In the genomic region with DNA sequence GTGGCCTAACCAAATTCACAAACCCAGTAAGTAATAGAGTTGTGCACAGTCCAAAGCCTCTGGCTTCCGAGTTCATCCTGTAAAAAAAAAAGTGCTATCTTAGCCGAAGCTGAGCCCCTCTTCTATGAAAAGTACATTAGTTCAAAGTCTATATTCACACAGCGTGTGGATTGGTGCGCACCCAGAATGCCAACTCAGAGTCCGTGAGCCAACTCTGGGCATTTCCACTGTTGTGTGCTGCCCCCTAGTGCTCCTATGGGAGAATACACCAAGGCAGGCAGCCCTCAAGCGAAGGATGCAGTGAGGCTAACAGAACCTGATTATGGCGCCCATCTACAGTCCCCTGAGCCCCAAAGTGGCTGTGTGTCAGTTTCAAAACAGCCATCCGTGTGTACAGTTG, we compare ENCODE assay signal across 9 mouse cellular contexts. TPM values are rescaled to one million over a fixed set of nuclear protein-coding genes. Genes with fewer than 3 reads are reported as not detected.
A peak's percentile ranks its signal among the peaks of the same experiment; 100 is the strongest.
DNase-seq lines count a peak whose midpoint lies in the region; ATAC-seq and TF ChIP-seq lines count a peak whose summit lies in the region.
"Had no signal": no experiment of that assay in that cellular context is flagged by ENCODE, and none has a peak within 500 bp of the region (broad histone marks: within the 10 kb centered on the region; RNA-seq: fewer than 3 reads in every experiment).

No protein-coding gene starts in this region.

- no peak overlapping the region for H3K27ac ChIP-seq in gastrocnemius, adult 2 months
- H3K27ac ChIP-seq in neural tube, embryonic 13.5 days (replicated peaks), result no peak overlapping the region
- H3K27ac ChIP-seq: heart, embryonic 13.5 days had no signal

- H3K4me1 ChIP-seq in neural tube, embryonic 13.5 days (replicated peaks), result no peaks in the 10 kb centered on the region
- H3K4me1 ChIP-seq: heart, embryonic 13.5 days had no signal

- peak; percentile 95 for TF ChIP-seq CTCF in gastrocnemius, adult 2 months (IDR thresholded peaks at IDR 0.05)

- peaks cover 28% of the 10 kb centered on the region for H3K27me3 ChIP-seq in neural tube, embryonic 13.5 days

- peak; percentile 61 for DNase-seq in CD4-positive helper T cell, adult 2 months (ENCODE audit: low read depth, low spot score)
- peak; percentile 53 to 83 for DNase-seq in cerebellum, postnatal 4 days (ENCODE audit: low spot score in 2 of 2)
- peak; percentile 76 for DNase-seq in gastrocnemius, adult 2 months
- peak; percentile 81 to 89 for DNase-seq in kidney, adult 8-10 months
- peak; percentile 62 for DNase-seq in liver
- peak; percentile 54 for DNase-seq in testis, postnatal 14 days (ENCODE audit: low spot score)

- no peak overlapping the region for H3K9ac ChIP-seq in neural tube, embryonic 13.5 days
- H3K9ac ChIP-seq: heart, embryonic 13.5 days had no signal

- H3K9me3 ChIP-seq in neural tube, embryonic 13.5 days, result no peaks in the 10 kb centered on the region
- H3K9me3 ChIP-seq: heart, embryonic 13.5 days had no signal

- WGBS in neural tube, embryonic 13.5 days, result 8% methylated on average over 8 of the region's 8 CpGs

- intact Hi-C loops in gastrocnemius, adult 2 months (cut with DNase I), result loop anchor here (2.0 to 5.0 kb wide), 2 partner anchors 36 to 90 kb away; no protein-coding TSS in a partner anchor

- H3K36me3 ChIP-seq in neural tube, embryonic 13.5 days, result no peaks in the 10 kb centered on the region
- H3K36me3 ChIP-seq: heart, embryonic 13.5 days had no signal

- H3K4me2 ChIP-seq in neural tube, embryonic 13.5 days, result no peak overlapping the region
- H3K4me2 ChIP-seq: heart, embryonic 13.5 days had no signal

- H3K4me3 ChIP-seq in gastrocnemius, adult 2 months, result no peak overlapping the region
- H3K4me3 ChIP-seq in neural tube, embryonic 13.5 days, result no peak overlapping the region
- H3K4me3 ChIP-seq: heart, embryonic 13.5 days had no signal

- ATAC-seq in activated CD4-positive, CD25-positive, alpha-beta regulatory T cell, adult 4 months, result peak; percentile 46
- peak; percentile 56 for ATAC-seq in neural tube, embryonic 13.5 days (ENCODE audit: low read depth)

RNA-seq across cellular contexts. Expression of a gene that starts 5.8 kb away (rescaled TPM):
- polyA plus RNA-seq in activated CD4-positive, CD25-positive, alpha-beta regulatory T cell, adult 4 months (2017; shearing (Covaris generic)), result not detected
- total RNA-seq in gastrocnemius, adult 2 months (2021), result not detected
- polyA plus RNA-seq in neural tube, embryonic 13.5 days (2015; fragmentation: Nextera tagmentation; extraction: Ambion mirVana), result 0.15 and 0.39 TPM in 2 replicates

RNA-seq across cellular contexts. Expression of a gene that starts 14.6 kb away (rescaled TPM):
- polyA plus RNA-seq in activated CD4-positive, CD25-positive, alpha-beta regulatory T cell, adult 4 months (2017; shearing (Covaris generic)), result not detected
- total RNA-seq in gastrocnemius, adult 2 months (2021), result under 1 TPM; 0.36 to 0.61 TPM
- polyA plus RNA-seq in neural tube, embryonic 13.5 days (2015; fragmentation: Nextera tagmentation; extraction: Ambion mirVana), result 5.0 and 6.7 TPM in 2 replicates

RNA-seq across cellular contexts. Expression of a gene that starts 32.8 kb away (rescaled TPM):
- polyA plus RNA-seq in activated CD4-positive, CD25-positive, alpha-beta regulatory T cell, adult 4 months (2017; shearing (Covaris generic)), result 10 to 100 TPM; 32.7 to 55.9 TPM
- 10 to 100 TPM; 45.6 to 53.5 TPM for total RNA-seq in gastrocnemius, adult 2 months (2021)
- polyA plus RNA-seq in neural tube, embryonic 13.5 days (2015; fragmentation: Nextera tagmentation; extraction: Ambion mirVana), result 244 and 267 TPM in 2 replicates

RNA-seq across cellular contexts. Expression of a gene that starts 33.0 kb away (rescaled TPM):
- polyA plus RNA-seq in activated CD4-positive, CD25-positive, alpha-beta regulatory T cell, adult 4 months (2017; shearing (Covaris generic)), result not detected
- 1 to 10 TPM; 1.1 TPM for total RNA-seq in gastrocnemius, adult 2 months (2021)
- polyA plus RNA-seq in neural tube, embryonic 13.5 days (2015; fragmentation: Nextera tagmentation; extraction: Ambion mirVana), result 0.14 and 0.33 TPM in 2 replicates

RNA-seq across cellular contexts. Expression of a gene that starts 40.2 kb away (rescaled TPM):
- polyA plus RNA-seq in activated CD4-positive, CD25-positive, alpha-beta regulatory T cell, adult 4 months (2017; shearing (Covaris generic)), result not detected
- total RNA-seq in gastrocnemius, adult 2 months (2021), result not detected
- polyA plus RNA-seq in neural tube, embryonic 13.5 days (2015; fragmentation: Nextera tagmentation; extraction: Ambion mirVana), result not detected in 2 replicates
